Mouse (Mus musculus) hindbrain, embryonic 11.5 days (tissue): Measurements from ENCODE around the gene Phlda1. TPM values are rescaled to one million over a fixed set of nuclear protein-coding genes. Genes with fewer than 3 reads are reported as not detected.
A peak's percentile ranks its signal among the peaks of the same experiment; 100 is the strongest.

ENCODE experiments used
- ATAC-seq: fragments of 200-750 bp; cut with Nextera tagmentation; 2 replicates; pipeline ENCODE4 v1.8.0; 2017; ENCODE audit warnings: mild to moderate bottlenecking, moderate TSS enrichment, moderate library complexity; ENCODE audit not compliant: low FRiP score
- DNase-seq: peaks from one replicate; pipeline ENCODE4 v3.0.0-alpha.2; 2015; ENCODE audit warnings: low spot score
- H3K27ac ChIP-seq: fragments of 300-500 bp; sonication (generic); 2 replicates; pipeline ENCODE4 v1.5.1; 2014; ENCODE audit warnings: mild to moderate bottlenecking, low read depth, low read length
- H3K27me3 ChIP-seq: fragments of 300-500 bp; sonication (generic); 2 replicates; pipeline ENCODE4 v1.6.1; 2014; ENCODE audit warnings: mild to moderate bottlenecking, low read length, moderate library complexity, mixed read lengths; ENCODE audit not compliant: control insufficient read depth, insufficient read depth
- H3K36me3 ChIP-seq: fragments of 300-500 bp; sonication (generic); 2 replicates; pipeline ENCODE4 v1.6.1; 2014; ENCODE audit warnings: mild to moderate bottlenecking, low read length, moderate library complexity, mixed read lengths; ENCODE audit not compliant: control insufficient read depth, insufficient read depth
- H3K4me1 ChIP-seq: fragments of 300-500 bp; sonication (generic); replicated peaks from 2 replicates; pipeline ENCODE4 v1.6.1; 2014; ENCODE audit warnings: low read length, mixed read lengths; ENCODE audit not compliant: control insufficient read depth, insufficient read depth
- H3K4me2 ChIP-seq: fragments of 300-500 bp; sonication (generic); replicated peaks from 2 replicates; pipeline ENCODE4 v1.6.1; 2014; ENCODE audit warnings: mild to moderate bottlenecking, low read depth, low read length
- H3K4me3 ChIP-seq: fragments of 300-500 bp; sonication (generic); 2 replicates; pipeline ENCODE4 v1.5.1; 2014; ENCODE audit warnings: low read depth, low read length
- H3K9ac ChIP-seq: fragments of 300-500 bp; sonication (generic); 2 replicates; pipeline ENCODE4 v1.6.1; 2014; ENCODE audit warnings: low read depth, low read length
- H3K9me3 ChIP-seq: fragments of 300-500 bp; sonication (generic); 2 replicates; pipeline ENCODE4 v1.6.1; 2016; ENCODE audit warnings: low read length; ENCODE audit not compliant: control insufficient read depth
- WGBS: fragments of 180-500 bp; shearing (Covaris S2); extraction: QIAGEN DNeasy Blood & Tissue Kit; methylation state at CpG from one replicate; pipeline ENCODE4 v1.1.7; 2014; 5-methylcytosine and 5-hydroxymethylcytosine counted together
- polyA plus RNA-seq: library from polyadenylated mRNA; unstranded; fragments of >200 nt; fragmentation: Nextera tagmentation; extraction: Ambion mirVana; gene quantifications from 2 replicates; pipeline ENCODE4 v1.2.1, GENCODE M21; 2014

Phlda1 gene
- polyA plus RNA-seq, 1 experiment from 2014 or later, result 30.0 TPM

- no peaks in the 10 kb centered on the region for H3K9me3 ChIP-seq
- peaks cover 4% of the 10 kb centered on the region for H3K4me1 ChIP-seq
- H3K9ac ChIP-seq, result peak within 1 kb of the TSS; percentile 94
- peak within 1 kb of the TSS; percentile 91 for H3K4me3 ChIP-seq
- H3K27me3 ChIP-seq, result no peaks in the 10 kb centered on the region
- no peaks in the 10 kb centered on the region for H3K36me3 ChIP-seq
- H3K27ac ChIP-seq, result peak within 1 kb of the TSS; percentile 96
- peak within 1 kb of the TSS; percentile 60 for H3K4me2 ChIP-seq
- ATAC-seq (peak; percentile 99), DNase-seq (peak; percentile 99)
- WGBS, result under 1% methylated on average over 67 of the region's 80 CpGs
Observed at GRCm38 (mm10) chr10:111472686-111473510, 33.2 kb upstream of the Phlda1 start, which contains the start of gene Nap1l1. TSS of gene Nap1l1 (plus strand) at chr10:111473223.

- ATAC-seq, result peak; percentile 80
- Histone ChIP-seq H3K36me3 (no peaks in the 10 kb centered on the region), H3K4me2 (peak overlapping the region; percentile 46), H3K4me1 (peaks cover 4% of the 10 kb centered on the region), H3K27ac (peak overlapping the region; percentile 96), H3K27me3 (no peaks in the 10 kb centered on the region), H3K9ac (peak overlapping the region; percentile 94), H3K9me3 (no peaks in the 10 kb centered on the region), H3K4me3 (peak overlapping the region; percentile 91)
- under 1% methylated on average over 32 of the region's 58 CpGs for WGBS
- DNase-seq, result peak; percentile 78
Observed at GRCm38 (mm10) chr10:111473511-111474371, 32.3 kb upstream of the Phlda1 start.

DNA sequence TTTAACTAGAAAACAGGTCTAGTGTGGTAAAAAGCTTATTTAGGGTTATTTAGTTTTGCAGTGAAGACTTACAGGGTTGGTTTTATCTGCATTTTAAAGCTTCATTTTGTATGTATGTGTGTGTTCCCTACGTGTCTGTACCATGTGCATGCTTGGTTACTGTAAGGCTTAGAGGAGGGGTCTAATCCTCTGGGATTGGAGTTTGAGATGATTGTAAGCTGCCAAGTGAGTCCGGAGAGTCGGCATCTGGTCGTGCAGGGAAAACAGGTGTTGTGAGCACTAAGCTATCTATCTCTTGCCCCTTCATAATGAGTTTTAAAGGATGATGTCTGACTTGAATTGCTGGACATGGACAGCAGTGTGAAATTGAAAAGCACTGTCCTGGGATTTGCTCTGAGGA, 29.8 kb upstream of the Phlda1 start:
- Histone ChIP-seq H3K27ac (no peak overlapping the region), H3K9me3 (no peaks in the 10 kb centered on the region), H3K36me3 (no peaks in the 10 kb centered on the region), H3K4me3 (no peak overlapping the region), H3K4me2 (0 out of 2 replicates have a peak overlapping the region, but pooled peaks have one; percentile 6), H3K4me1 (peaks cover 4% of the 10 kb centered on the region), H3K9ac (no peak overlapping the region), H3K27me3 (no peaks in the 10 kb centered on the region)
- DNase-seq (no peak), ATAC-seq (no peak)
- WGBS, result 55% methylated on average over 4 of the region's 4 CpGs

DNA sequence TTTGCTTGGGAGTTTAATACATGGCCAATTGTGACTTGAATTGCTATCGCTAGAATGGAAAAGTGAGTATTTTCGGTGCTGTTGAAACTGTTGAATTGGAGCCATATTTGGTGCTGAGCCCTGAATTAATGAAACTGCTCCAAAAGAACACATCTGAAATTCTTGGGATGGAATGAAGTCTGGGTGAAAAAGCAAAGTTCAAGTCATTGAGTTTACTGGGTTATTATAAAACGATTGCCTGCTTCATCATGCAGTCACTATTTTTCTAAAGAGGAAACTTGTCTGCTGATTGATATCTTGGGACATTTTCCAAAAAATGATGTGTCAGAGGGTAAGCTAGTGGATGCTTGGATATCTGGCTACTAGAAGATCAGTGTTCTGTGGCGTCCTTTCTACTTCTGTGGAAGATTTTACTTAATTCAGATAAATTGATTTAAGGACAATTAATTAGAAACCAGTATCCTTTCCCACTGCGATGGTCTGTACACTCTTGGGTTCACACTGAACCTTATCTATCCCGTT, 29.0 kb upstream of the Phlda1 start:
- ATAC-seq (no peak), DNase-seq (no peak)
- no peak overlapping the region for H3K9ac ChIP-seq
- no peak overlapping the region for H3K4me3 ChIP-seq
- WGBS, result 90% methylated on average over 6 of the region's 6 CpGs
- no peaks in the 10 kb centered on the region for H3K36me3 ChIP-seq
- no peak overlapping the region for H3K4me2 ChIP-seq
- H3K4me1 ChIP-seq, result peaks cover 4% of the 10 kb centered on the region
- no peaks in the 10 kb centered on the region for H3K9me3 ChIP-seq
- H3K27ac ChIP-seq, result no peak overlapping the region
- H3K27me3 ChIP-seq, result no peaks in the 10 kb centered on the region

DNA sequence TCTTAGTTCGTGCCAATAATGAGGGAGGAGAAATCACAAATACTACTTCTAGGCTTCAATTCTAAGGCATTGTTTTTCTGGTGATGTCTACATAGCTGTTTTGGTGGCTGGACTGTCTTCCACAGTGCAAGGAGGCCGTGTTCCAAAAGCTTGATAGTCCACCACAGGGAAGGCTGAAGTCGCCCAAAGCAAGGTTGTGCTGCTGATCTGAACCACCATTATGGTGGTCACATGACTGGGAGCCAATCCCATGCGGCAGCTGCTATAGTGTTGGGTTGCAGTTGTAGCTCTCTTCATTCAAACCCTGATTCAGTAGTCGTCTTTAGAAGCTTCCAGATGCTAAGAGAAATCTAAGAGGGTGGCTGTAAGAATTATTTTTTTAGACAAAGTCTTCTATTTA, 26.5 kb upstream of the Phlda1 start:
- no peaks in the 10 kb centered on the region for H3K36me3 ChIP-seq
- WGBS, result 83% methylated on average over 5 of the region's 5 CpGs
- ATAC-seq (no peak), DNase-seq (no peak)
- H3K27me3 ChIP-seq, result no peaks in the 10 kb centered on the region
- no peak overlapping the region for H3K9ac ChIP-seq
- no peak overlapping the region for H3K27ac ChIP-seq
- no peaks in the 10 kb centered on the region for H3K9me3 ChIP-seq
- H3K4me1 ChIP-seq, result peaks cover 4% of the 10 kb centered on the region
- no peak overlapping the region for H3K4me2 ChIP-seq
- H3K4me3 ChIP-seq, result no peak overlapping the region

DNA sequence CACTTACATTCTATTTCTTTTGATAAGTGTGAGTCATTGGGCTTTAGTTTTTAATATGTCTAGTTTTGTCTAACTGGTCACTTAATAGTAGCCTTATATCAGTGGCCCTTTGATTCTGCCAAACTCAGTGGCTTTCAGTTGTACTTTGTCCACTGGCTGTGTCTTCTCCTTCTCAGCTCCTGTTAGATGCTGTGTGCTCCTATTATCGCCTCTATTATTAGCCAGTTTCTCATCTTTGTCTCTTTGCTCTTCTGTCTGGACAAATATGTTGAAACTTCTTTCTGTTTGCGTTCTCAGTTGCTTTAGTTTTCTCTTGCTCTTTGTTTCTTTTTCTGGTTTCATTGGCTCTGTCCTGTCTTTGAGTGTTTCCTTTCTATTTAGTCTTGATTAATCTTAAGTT, 23.4 kb upstream of the Phlda1 start:
- Histone ChIP-seq H3K4me1 (no peaks in the 10 kb centered on the region), H3K9me3 (no peaks in the 10 kb centered on the region), H3K27ac (no peak overlapping the region), H3K4me2 (no peak overlapping the region), H3K27me3 (no peaks in the 10 kb centered on the region), H3K4me3 (no peak overlapping the region), H3K9ac (no peak overlapping the region), H3K36me3 (no peaks in the 10 kb centered on the region)
- no peak for DNase-seq
- WGBS, result 95% methylated on average over 2 of the region's 2 CpGs
- no peak for ATAC-seq

- Histone ChIP-seq H3K27ac (no peak overlapping the region), H3K9me3 (no peaks in the 10 kb centered on the region), H3K9ac (no peak overlapping the region), H3K4me3 (no peak overlapping the region), H3K4me2 (no peak overlapping the region), H3K36me3 (no peaks in the 10 kb centered on the region), H3K4me1 (no peaks in the 10 kb centered on the region), H3K27me3 (no peaks in the 10 kb centered on the region)
- no peak for DNase-seq
- WGBS, result 90% methylated on average over 5 of the region's 5 CpGs
- ATAC-seq, result no peak
Observed at GRCm38 (mm10) chr10:111484079-111484478, 22.0 kb upstream of the Phlda1 start.

DNA sequence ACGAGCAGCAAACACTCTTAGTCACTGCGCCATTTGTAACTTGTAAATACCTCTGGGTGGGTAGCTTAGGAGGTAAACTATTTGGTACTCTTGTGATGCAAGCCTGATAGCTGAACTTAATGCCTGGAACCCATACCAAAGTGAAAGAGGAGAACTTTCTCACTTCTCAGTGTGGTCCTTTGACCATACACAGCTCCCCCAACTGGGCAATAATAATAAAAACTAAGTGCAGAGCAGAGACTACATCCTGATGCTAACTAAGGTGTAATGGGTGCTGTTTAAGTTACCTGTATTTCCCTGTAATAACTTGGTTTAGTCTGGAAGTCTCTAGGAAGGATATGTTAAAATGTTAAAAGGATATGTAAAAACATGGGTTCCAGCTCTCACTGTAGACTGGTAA, 17.3 kb upstream of the Phlda1 start:
- ATAC-seq (no peak), DNase-seq (no peak)
- WGBS, result 84% methylated on average over 2 of the region's 2 CpGs
- Histone ChIP-seq H3K36me3 (0 out of 2 replicates have a peak, but pooled peaks cover 11% of the 10 kb centered on the region), H3K9me3 (no peaks in the 10 kb centered on the region), H3K4me3 (no peak overlapping the region), H3K27me3 (no peaks in the 10 kb centered on the region), H3K4me2 (no peak overlapping the region), H3K27ac (no peak overlapping the region), H3K4me1 (no peaks in the 10 kb centered on the region), H3K9ac (no peak overlapping the region)
